8 mouse cellular contexts compared by ENCODE assay signal in genomic region chr12:102468894-102469764, GRCm38 (mm10). TPM values are rescaled to one million over a fixed set of nuclear protein-coding genes. Genes with fewer than 3 reads are reported as not detected.
DNase-seq lines count a peak whose midpoint lies in the region; ATAC-seq lines count a peak whose summit lies in the region.

TSS of gene Golga5 (plus strand) at chr12:102469135.

- no peaks in the 10 kb centered on the region for H3K27me3 ChIP-seq in heart, embryonic 14.5 days (ENCODE audit: control insufficient read depth, insufficient read depth, low read length)
- no peaks in the 10 kb centered on the region for H3K27me3 ChIP-seq in liver, embryonic 13.5 days
- H3K27me3 ChIP-seq in stomach, embryonic 16.5 days (ENCODE audit: control insufficient read depth, insufficient read depth, low read length): no peaks in the 10 kb centered on the region

- H3K9ac ChIP-seq in heart, embryonic 14.5 days (ENCODE audit: low read length): peak within 1 kb of the TSS; percentile 96
- peak within 1 kb of the TSS; percentile 92 for H3K9ac ChIP-seq in liver, embryonic 13.5 days
- H3K9ac ChIP-seq in stomach, embryonic 16.5 days (ENCODE audit: low read length): peak within 1 kb of the TSS; percentile 88

- peak; percentile 99 for ATAC-seq in heart, embryonic 14.5 days (ENCODE audit: insufficient number of reproducible peaks, insufficient read depth, low FRiP score, low read depth)
- peak; percentile 98 for ATAC-seq in liver, embryonic 13.5 days (ENCODE audit: low read depth)
- peak; percentile 100 for ATAC-seq in stomach, embryonic 16.5 days (ENCODE audit: insufficient read depth, low FRiP score)

- H3K36me3 ChIP-seq in heart, embryonic 14.5 days (ENCODE audit: control insufficient read depth, insufficient read depth, low read length): peaks cover 22% of the 10 kb centered on the region
- peaks cover 14% of the 10 kb centered on the region for H3K36me3 ChIP-seq in liver, embryonic 13.5 days
- H3K36me3 ChIP-seq in stomach, embryonic 16.5 days (ENCODE audit: control insufficient read depth, insufficient read depth, low read length): 0 out of 2 replicates have a peak, but pooled peaks cover 4% of the 10 kb centered on the region

- peak; percentile 99 for DNase-seq in CD4-positive, CD25-positive, alpha-beta regulatory T cell, adult 2 months (ENCODE audit: low read depth, low spot score)
- DNase-seq in fibroblast of lung, adult 2 months (ENCODE audit: low read depth): peak; percentile 91
- DNase-seq in kidney, postnatal 14 days: peak; percentile 99
- peak; percentile 97 for DNase-seq in liver, embryonic 13.5 days
- peak; percentile 95 for DNase-seq in neural tube, embryonic 10.5 days (ENCODE audit: extremely low spot score, low spot score)

- H3K27ac ChIP-seq in brown adipose tissue, adult 24 weeks (replicated peaks; ENCODE audit: low read depth, low read length): peak within 1 kb of the TSS; percentile 72
- H3K27ac ChIP-seq in heart, embryonic 14.5 days (replicated peaks in 1 of 2; ENCODE audit: control insufficient read depth in 1 of 2, insufficient read depth in 1 of 2, low read depth in 2 of 2, low read length in 2 of 2): peak within 1 kb of the TSS; percentile 2 to 77; a peak in 3 of 4 replicates
- H3K27ac ChIP-seq in liver, embryonic 13.5 days: peak within 1 kb of the TSS; percentile 85
- H3K27ac ChIP-seq in stomach, embryonic 16.5 days (ENCODE audit: low read length): peak within 1 kb of the TSS; percentile 78

- WGBS in heart, embryonic 14.5 days: under 1% methylated on average over 82 of the region's 86 CpGs
- under 1% methylated on average over 85 of the region's 86 CpGs for WGBS in liver, embryonic 13.5 days (ENCODE audit: insufficient replicate concordance)
- under 1% methylated on average over 85 of the region's 86 CpGs for WGBS in stomach, embryonic 16.5 days

- H3K4me2 ChIP-seq in heart, embryonic 14.5 days (ENCODE audit: low read length): peak within 1 kb of the TSS; percentile 87
- peak within 1 kb of the TSS; percentile 87 for H3K4me2 ChIP-seq in liver, embryonic 13.5 days
- H3K4me2 ChIP-seq in stomach, embryonic 16.5 days (ENCODE audit: low read depth, low read length): peak within 1 kb of the TSS; percentile 77

- no peaks in the 10 kb centered on the region for H3K4me1 ChIP-seq in brown adipose tissue, adult 24 weeks (ENCODE audit: control insufficient read depth, insufficient read depth, insufficient read length, low read length)
- peaks cover 0 to 11% of the 10 kb centered on the region in 2 experiments; a peak in 2 of 4 replicates for H3K4me1 ChIP-seq in heart, embryonic 14.5 days (ENCODE audit: control insufficient read depth in 2 of 2, insufficient read depth in 2 of 2, low read length in 2 of 2)
- H3K4me1 ChIP-seq in liver, embryonic 13.5 days (replicated peaks): peaks cover 14% of the 10 kb centered on the region
- peaks cover 5% of the 10 kb centered on the region; the same call in 1 of the 2 replicates for H3K4me1 ChIP-seq in stomach, embryonic 16.5 days (ENCODE audit: control insufficient read depth, insufficient read depth, low read length)

- H3K4me3 ChIP-seq in brown adipose tissue, adult 24 weeks (ENCODE audit: insufficient read depth, low read depth, low read length): peak within 1 kb of the TSS; percentile 94
- peak within 1 kb of the TSS; percentile 64 to 96 for H3K4me3 ChIP-seq in heart, embryonic 14.5 days (ENCODE audit: control insufficient read depth in 1 of 2, insufficient read depth in 1 of 2, low read depth in 1 of 2, low read length in 2 of 2)
- peak within 1 kb of the TSS; percentile 95 for H3K4me3 ChIP-seq in liver, embryonic 13.5 days (replicated peaks)
- peak within 1 kb of the TSS; percentile 99 for H3K4me3 ChIP-seq in stomach, embryonic 16.5 days (replicated peaks; ENCODE audit: low read length)

- H3K9me3 ChIP-seq in heart, embryonic 14.5 days (ENCODE audit: control insufficient read depth, low read length): no peaks in the 10 kb centered on the region
- H3K9me3 ChIP-seq in liver, embryonic 13.5 days (replicated peaks): no peaks in the 10 kb centered on the region
- no peaks in the 10 kb centered on the region for H3K9me3 ChIP-seq in stomach, embryonic 16.5 days (replicated peaks; ENCODE audit: control insufficient read depth, low read length)

RNA-seq across cellular contexts. Expression of gene Golga5, which starts in this region (rescaled TPM):
- polyA plus RNA-seq in brown adipose tissue, adult 24 weeks (2012; ENCODE audit: insufficient read depth, insufficient read length, missing spikeins): 15.2 and 15.6 TPM in 2 replicates
- 27.2 and 28.6 TPM in 2 replicates for polyA plus RNA-seq in heart, embryonic 14.5 days (2014; fragmentation: Nextera tagmentation; extraction: Ambion mirVana)
- 15.1 and 15.6 TPM in 2 replicates for polyA plus RNA-seq in liver, embryonic 13.5 days (2015; fragmentation: Nextera tagmentation; extraction: Ambion mirVana)
- polyA plus RNA-seq in stomach, embryonic 16.5 days (2015; fragmentation: Nextera tagmentation; extraction: Ambion mirVana): 35.9 and 37.5 TPM in 2 replicates

Comparison
In these comparisons a context has a peak if more than half of its experiments do, and no peak if none do; other contexts are left out.
1. Peak in every context shown above with its lines: DNase-seq, ATAC-seq, H3K4me3 ChIP-seq and H3K27ac ChIP-seq.